Mouse (Mus musculus) lung, postnatal 0 days (tissue): ENCODE results near the gene Sinhcaf.

Experiments
- CTCF ChIP-seq: IDR thresholded peaks from 2 replicates; pipeline ENCODE4 v1.5.1; 2016; ENCODE audit warnings: antibody characterized with exemption, mild to moderate bottlenecking
- EP300 ChIP-seq: IDR thresholded peaks from 2 replicates; pipeline ENCODE4 v1.6.1; 2016; ENCODE audit warnings: antibody characterized with exemption, mild to moderate bottlenecking, control low read depth

DNA sequence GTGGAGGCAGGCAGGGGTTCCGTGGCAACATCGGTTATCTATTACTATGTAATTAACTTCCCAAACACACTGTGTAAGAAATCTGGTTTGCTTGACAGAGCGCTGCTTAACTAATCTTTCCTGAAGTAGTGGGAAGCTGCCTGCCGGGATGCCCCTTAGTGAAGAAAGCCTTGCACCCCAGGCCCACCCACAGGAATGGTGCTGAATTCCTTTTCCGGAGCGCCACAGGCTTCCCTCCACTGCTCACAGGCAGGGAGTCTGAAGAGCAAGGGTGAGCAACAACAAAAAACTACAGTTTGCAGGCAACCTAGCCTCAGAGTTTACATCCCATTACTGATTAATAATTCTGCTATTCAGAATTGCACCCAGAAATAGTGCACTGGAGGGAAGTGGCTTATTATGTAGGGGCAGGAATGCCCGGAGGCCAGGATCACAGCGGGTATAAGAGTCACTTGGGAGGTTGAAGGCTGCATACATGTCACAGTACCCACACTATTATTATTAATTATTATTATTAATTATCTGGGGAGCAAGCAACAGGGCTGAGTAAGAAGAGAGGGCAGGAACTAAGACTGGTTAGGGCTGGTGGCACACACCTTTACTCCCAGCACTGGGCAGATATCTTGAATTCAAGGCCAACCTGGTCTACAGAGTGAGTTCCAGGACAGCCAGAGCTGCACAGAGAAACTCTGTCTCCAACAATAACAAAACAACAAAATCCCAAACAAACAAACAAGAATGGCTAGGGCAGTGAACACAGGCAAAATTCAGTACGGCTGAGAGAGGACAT lies 26.0 kb upstream of the Sinhcaf start:
- TF ChIP-seq CTCF (no peak), EP300 (no peak)
